Mouse (Mus musculus) liver, embryonic 15.5 days (tissue): ENCODE measurements around the gene Nkain4. TPM values are rescaled to one million over a fixed set of nuclear protein-coding genes. Genes with fewer than 3 reads are reported as not detected.
A peak's percentile ranks its signal among the peaks of the same experiment; 100 is the strongest.

Experiments used
- ATAC-seq: fragments of 200-750 bp; cut with Nextera tagmentation; 2 replicates; pipeline ENCODE4 v1.8.0; 2017; ENCODE audit warnings: moderate number of reproducible peaks, mild to moderate bottlenecking, moderate library complexity; ENCODE audit not compliant: insufficient read depth
- H3K27ac ChIP-seq: fragments of 300-500 bp; sonication (generic); replicated peaks from 2 replicates; pipeline ENCODE4 v1.5.1; 2015; ENCODE audit warnings: mild to moderate bottlenecking, inconsistent platforms
- H3K27me3 ChIP-seq: fragments of 300-500 bp; sonication (generic); 2 replicates; pipeline ENCODE4 v1.6.1; 2015; ENCODE audit warnings: mild to moderate bottlenecking, inconsistent platforms
- H3K36me3 ChIP-seq: fragments of 300-500 bp; sonication (generic); replicated peaks from 2 replicates; pipeline ENCODE4 v1.6.1; 2015; ENCODE audit warnings: moderate library complexity, mild to moderate bottlenecking, inconsistent platforms
- H3K4me1 ChIP-seq: fragments of 300-500 bp; sonication (generic); replicated peaks from 2 replicates; pipeline ENCODE4 v1.6.1; 2015; ENCODE audit warnings: inconsistent platforms
- H3K4me2 ChIP-seq: fragments of 300-500 bp; sonication (generic); 2 replicates; pipeline ENCODE4 v1.6.1; 2015; ENCODE audit warnings: moderate library complexity, mild to moderate bottlenecking, inconsistent platforms
- H3K4me3 ChIP-seq: fragments of 300-500 bp; sonication (generic); replicated peaks from 2 replicates; pipeline ENCODE4 v1.5.1; 2015; ENCODE audit warnings: mild to moderate bottlenecking, inconsistent platforms
- H3K9ac ChIP-seq: fragments of 300-500 bp; sonication (generic); 2 replicates; pipeline ENCODE4 v1.6.1; 2015; ENCODE audit warnings: moderate library complexity, mild to moderate bottlenecking, inconsistent platforms
- H3K9me3 ChIP-seq: fragments of 300-500 bp; sonication (generic); replicated peaks from 2 replicates; pipeline ENCODE4 v1.6.1; 2016; ENCODE audit warnings: inconsistent platforms
- WGBS: fragments of 180-500 bp; shearing (Covaris S2); methylation state at CpG from one replicate; pipeline ENCODE4 v1.1.7; 2015; ENCODE audit warnings: mixed read lengths; ENCODE audit not compliant: insufficient replicate concordance; 5-methylcytosine and 5-hydroxymethylcytosine counted together
- polyA plus RNA-seq: library from polyadenylated mRNA; unstranded; fragments of >200 nt; fragmentation: Nextera tagmentation; extraction: Ambion mirVana; gene quantifications from 2 replicates; pipeline ENCODE4 v1.2.1, GENCODE M21; 2015

Nkain4 gene
- polyA plus RNA-seq, 1 experiment from 2014 or later = 0.82 TPM

DNA sequence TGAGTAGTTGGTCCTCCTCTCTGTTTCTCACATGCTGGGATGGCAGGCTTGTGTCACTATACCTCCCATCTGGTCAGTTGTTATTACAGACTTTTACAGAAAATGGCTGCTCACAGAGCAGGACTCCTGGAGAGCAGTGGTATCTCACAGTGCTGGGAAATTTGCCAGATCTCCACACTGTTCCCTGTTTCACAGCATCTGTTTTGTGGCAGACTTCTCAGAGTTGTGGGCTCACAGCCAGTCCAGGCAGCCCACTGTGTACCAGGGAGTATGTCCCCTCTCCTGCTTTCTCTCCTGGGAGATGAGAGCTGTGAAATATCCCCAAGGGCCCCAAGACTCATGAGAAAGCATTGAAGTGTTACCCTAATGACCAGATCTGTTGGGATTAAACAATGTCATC, 12.6 kb downstream of the Nkain4 start:
- H3K36me3 ChIP-seq = no peaks in the 10 kb centered on the region
- no peak overlapping the region for H3K9ac ChIP-seq
- H3K4me3 ChIP-seq = no peak overlapping the region
- no peaks in the 10 kb centered on the region for H3K27me3 ChIP-seq
- no peak overlapping the region for H3K27ac ChIP-seq
- no peaks in the 10 kb centered on the region for H3K9me3 ChIP-seq
- no peak for ATAC-seq
- H3K4me2 ChIP-seq = no peak overlapping the region
- H3K4me1 ChIP-seq = no peaks in the 10 kb centered on the region

DNA sequence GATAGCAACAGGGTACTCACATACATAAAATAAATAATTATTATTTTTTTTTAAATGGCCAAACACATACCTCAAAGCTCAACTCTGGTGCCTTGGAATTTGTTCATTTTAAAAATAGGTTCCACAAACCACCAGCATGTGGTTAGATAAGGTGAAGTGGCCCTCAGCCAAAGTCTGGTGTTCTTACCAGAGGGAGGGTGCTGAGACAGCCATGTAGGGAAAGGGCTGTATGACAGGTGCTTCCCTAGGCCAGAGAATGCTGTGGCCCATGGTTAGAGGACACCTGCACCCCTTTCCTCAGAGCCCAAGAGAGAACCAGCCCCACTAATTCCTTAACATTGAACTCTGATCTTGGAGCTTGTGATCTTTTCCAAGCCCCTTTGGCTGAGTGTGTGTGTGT, 14.3 kb downstream of the Nkain4 start:
- no peaks in the 10 kb centered on the region for H3K9me3 ChIP-seq
- no peak overlapping the region for H3K27ac ChIP-seq
- ATAC-seq = no peak
- no peak overlapping the region for H3K4me3 ChIP-seq
- H3K4me1 ChIP-seq = no peaks in the 10 kb centered on the region
- no peaks in the 10 kb centered on the region for H3K27me3 ChIP-seq
- H3K4me2 ChIP-seq = no peak overlapping the region
- H3K36me3 ChIP-seq = no peaks in the 10 kb centered on the region
- no peak overlapping the region for H3K9ac ChIP-seq

DNA sequence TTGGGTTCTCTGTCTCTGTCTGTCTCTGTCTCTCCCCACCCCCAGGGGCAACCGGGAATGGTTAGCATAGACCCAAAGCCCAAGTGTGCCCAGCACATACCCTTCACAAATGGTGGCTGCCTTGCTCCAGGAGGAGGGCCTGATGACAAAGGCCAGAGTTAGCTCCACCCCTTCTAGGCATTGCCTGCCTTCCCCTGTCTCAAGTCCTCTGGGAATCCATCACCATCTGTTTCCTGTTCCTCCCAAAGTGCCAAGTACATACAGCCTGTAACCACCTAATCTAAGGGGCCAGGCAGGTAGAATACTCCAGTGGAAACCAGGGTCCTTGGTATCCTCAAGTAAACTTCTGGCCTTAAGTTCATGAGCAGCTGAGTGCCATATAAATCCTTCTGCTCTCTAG, 22.1 kb downstream of the Nkain4 start:
- Histone ChIP-seq H3K27ac (no peak overlapping the region), H3K27me3 (peaks cover 30% of the 10 kb centered on the region), H3K9me3 (no peaks in the 10 kb centered on the region), H3K4me2 (no peak overlapping the region), H3K36me3 (no peaks in the 10 kb centered on the region), H3K4me1 (no peaks in the 10 kb centered on the region), H3K9ac (no peak overlapping the region), H3K4me3 (no peak overlapping the region)
- ATAC-seq = no peak
- 38% methylated on average over 1 of the region's 1 CpGs for WGBS

DNA sequence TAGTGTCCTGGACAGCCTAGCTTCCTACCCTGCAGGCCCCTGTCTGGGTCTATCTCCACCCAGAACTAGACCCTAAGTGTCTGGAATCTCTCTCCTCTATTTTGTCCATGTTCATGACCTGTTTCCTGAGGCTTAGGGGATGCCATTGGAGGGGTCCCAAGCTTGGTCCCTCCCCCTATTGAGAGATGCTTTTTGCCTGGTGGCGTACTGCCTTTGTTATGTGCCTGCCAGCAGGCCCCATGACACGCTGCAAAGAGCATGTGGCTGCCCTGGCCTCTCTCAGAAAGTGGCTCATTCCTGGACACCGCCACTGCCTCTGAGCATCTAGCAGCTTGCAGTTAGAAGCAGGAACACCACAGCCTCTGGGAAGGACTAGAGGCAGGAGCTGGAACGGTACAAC, 25.8 kb downstream of the Nkain4 start, which contains the start of gene Birc7:
Gene Birc7, plus strand, starts transcription at position 301 of the 400 bp plus-strand sequence.
- 55% methylated on average over 4 of the region's 4 CpGs for WGBS
- Histone ChIP-seq H3K27ac (no peak within 1 kb of the TSS), H3K4me2 (no peak within 1 kb of the TSS), H3K4me1 (no peaks in the 10 kb centered on the region), H3K9ac (no peak within 1 kb of the TSS), H3K4me3 (no peak within 1 kb of the TSS), H3K27me3 (peaks cover 30% of the 10 kb centered on the region), H3K9me3 (no peaks in the 10 kb centered on the region), H3K36me3 (no peaks in the 10 kb centered on the region)
- no peak for ATAC-seq

DNA sequence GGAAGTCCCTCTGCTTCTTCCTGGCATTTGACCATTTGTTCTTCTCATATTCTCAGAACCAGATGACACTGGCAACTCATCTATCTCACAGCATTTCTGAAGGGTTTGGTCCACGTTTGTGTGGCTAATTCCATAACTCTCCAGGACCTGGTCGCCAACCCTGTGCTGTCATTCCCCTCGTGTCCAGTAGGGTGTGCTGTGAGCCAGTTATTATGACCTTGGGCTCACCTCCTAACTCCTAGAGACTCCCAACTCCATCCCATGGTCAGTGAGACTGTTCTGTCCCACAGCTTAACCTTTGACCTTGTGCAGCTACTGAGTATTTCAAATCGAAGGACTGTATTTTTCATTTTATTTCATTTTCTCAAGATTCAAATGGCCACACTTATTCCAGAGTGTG, 29.3 kb downstream of the Nkain4 start:
- Histone ChIP-seq H3K4me1 (peaks cover 6% of the 10 kb centered on the region), H3K4me2 (no peak overlapping the region), H3K4me3 (no peak overlapping the region), H3K9ac (no peak overlapping the region), H3K27ac (no peak overlapping the region), H3K9me3 (no peaks in the 10 kb centered on the region), H3K27me3 (peaks cover 8% of the 10 kb centered on the region; the same call in 1 of the 2 replicates), H3K36me3 (no peaks in the 10 kb centered on the region)
- WGBS = 4% methylated on average over 4 of the region's 4 CpGs
- ATAC-seq = no peak

DNA sequence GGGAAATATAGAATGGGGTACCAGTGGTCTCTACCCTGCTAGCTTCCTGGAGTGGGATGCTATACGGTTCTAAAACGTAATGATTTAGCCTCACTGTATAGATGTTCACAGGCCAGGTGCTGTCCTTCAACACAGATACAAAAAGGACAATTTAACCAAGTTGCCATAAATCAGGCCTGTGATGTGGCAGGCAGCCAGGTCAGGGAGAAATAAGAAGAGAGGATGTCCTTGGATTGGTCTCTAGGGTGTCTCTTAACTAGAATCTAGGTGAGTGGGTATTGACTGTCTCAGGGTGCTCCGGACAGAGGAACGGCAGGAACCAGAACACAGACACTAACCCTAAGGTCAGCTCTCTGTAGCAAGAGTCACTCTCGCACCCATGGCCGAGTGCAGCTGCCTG, 31.8 kb downstream of the Nkain4 start:
- Histone ChIP-seq H3K4me3 (no peak overlapping the region), H3K36me3 (peaks cover 11% of the 10 kb centered on the region), H3K4me1 (peaks cover 23% of the 10 kb centered on the region), H3K27me3 (no peaks in the 10 kb centered on the region; the same call in 1 of the 2 replicates), H3K9ac (no peak overlapping the region), H3K9me3 (no peaks in the 10 kb centered on the region), H3K27ac (no peak overlapping the region), H3K4me2 (no peak overlapping the region)
- no peak for ATAC-seq
- 77% methylated on average over 6 of the region's 6 CpGs for WGBS

DNA sequence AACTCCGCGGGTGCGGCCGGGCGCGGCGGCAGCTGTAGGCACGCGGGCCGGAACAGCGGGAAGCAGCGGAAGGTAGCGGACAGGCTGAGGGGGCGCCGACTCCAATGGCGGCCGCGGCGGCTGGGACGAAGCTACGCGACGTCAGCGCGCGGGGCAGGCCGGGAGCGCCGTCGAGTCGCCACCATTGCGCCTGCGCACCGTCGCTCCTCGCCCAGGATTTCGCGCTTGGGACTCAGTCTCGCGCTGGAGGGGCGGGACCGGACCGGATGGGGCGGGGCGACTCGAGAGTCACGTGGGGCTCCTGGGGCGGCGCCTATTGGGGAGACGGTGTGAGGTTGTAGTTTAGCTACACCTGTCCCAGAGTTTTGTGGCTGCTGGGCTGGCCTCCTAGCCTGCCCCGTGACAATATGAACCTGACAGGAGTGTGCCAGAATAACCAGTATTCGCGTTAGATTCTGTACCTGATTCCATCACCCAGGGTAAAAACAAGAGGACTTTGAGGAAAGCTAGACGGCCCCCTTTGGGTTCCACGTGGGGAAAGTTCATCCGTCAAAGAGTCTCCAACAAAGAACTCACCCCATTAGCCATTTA, 33.6 kb downstream of the Nkain4 start, which contains the start of gene Ythdf1:
Gene Ythdf1, minus strand, starts transcription at position 140 of the 591 bp plus-strand sequence.
- peaks cover 26% of the 10 kb centered on the region for H3K36me3 ChIP-seq
- peaks cover 33% of the 10 kb centered on the region for H3K4me1 ChIP-seq
- peak within 1 kb of the TSS; percentile 81 for H3K4me2 ChIP-seq
- no peaks in the 10 kb centered on the region for H3K9me3 ChIP-seq
- no peaks in the 10 kb centered on the region for H3K27me3 ChIP-seq
- peak within 1 kb of the TSS; percentile 99 for H3K4me3 ChIP-seq
- peak within 1 kb of the TSS; percentile 84 for H3K27ac ChIP-seq
- under 1% methylated on average over 42 of the region's 56 CpGs for WGBS
- peak within 1 kb of the TSS; percentile 99 for H3K9ac ChIP-seq
- ATAC-seq = peak; percentile 94

DNA sequence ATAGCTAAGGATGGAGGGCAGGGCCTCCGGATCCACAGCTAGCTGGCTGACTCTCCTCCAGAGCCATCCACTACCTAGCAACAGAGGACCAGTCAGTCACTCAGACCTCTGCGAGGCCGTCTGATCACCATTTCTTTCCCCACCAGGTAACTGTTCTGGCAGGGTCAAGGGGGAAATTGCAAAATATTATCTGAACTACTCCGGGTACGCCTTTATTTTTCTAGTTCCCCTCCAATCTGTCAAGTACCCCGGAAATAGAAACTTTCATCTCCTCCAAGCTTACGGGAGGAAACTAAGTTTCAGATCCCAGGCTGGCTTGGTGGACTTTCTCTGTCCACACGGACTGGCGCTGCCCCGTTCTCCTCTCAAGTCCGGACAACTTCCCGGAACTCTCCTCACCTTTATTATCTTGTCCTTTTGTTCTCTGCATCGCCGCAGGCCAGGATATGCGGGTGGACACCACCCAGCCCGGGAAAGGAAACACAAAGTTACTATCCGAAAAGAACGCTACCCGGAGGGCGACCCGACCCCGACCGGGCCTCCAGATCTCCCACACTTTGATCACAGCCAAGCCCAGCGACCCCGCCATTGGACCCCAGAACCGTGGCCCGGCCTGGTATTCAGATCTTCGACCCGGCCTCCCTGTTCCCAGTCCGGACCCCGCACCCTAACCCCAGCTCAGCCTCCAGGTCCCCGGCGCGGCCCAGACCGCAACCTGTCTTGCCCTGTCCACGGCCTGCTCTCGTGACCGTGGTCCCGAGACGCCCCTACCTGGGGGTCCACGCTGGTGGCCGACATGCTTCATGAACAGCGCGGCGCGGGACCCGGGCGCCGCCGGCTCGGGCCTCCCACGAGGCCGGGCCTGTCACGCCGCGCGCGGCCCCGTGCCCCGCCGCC, 34.3 kb downstream of the Nkain4 start:
- Histone ChIP-seq H3K4me1 (peaks cover 33% of the 10 kb centered on the region), H3K36me3 (peaks cover 34% of the 10 kb centered on the region), H3K27me3 (no peaks in the 10 kb centered on the region), H3K4me2 (peak overlapping the region; percentile 81), H3K9me3 (no peaks in the 10 kb centered on the region), H3K9ac (peak overlapping the region; percentile 99), H3K27ac (peak overlapping the region; percentile 84), H3K4me3 (peak overlapping the region; percentile 99)
- ATAC-seq = peak; percentile 7
- WGBS = under 1% methylated on average over 61 of the region's 61 CpGs

DNA sequence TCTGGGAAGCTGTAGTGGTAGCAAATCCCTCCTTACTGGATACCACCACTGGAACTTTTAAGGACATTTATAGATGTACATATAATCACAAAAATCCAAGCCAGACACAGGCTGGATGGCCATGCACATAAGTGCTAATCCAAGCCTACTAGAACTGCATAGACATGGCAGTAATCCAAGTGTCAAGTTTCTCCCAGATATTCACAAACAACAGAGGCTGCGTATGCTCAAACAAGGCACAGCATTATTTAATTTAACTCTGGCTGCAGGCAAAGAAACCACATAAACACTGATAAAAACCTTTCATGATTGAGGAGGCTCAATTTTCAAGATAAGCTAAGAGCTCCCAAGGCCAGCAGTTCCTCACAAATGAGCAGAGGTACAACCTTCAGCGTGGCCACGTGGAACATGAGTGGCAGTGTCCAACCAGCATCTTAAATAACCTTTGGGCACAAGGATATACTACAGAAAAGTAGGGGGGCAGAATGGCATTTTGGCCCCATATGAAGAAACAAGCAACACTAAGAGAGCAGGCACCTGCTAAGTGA, 38.5 kb downstream of the Nkain4 start:
- Histone ChIP-seq H3K27ac (no peak overlapping the region), H3K4me1 (peaks cover 32% of the 10 kb centered on the region), H3K4me2 (no peak overlapping the region), H3K4me3 (no peak overlapping the region), H3K9ac (no peak overlapping the region), H3K27me3 (no peaks in the 10 kb centered on the region), H3K36me3 (peaks cover 74% of the 10 kb centered on the region), H3K9me3 (no peaks in the 10 kb centered on the region)
- WGBS = 45% methylated on average over 3 of the region's 3 CpGs
- ATAC-seq = no peak

DNA sequence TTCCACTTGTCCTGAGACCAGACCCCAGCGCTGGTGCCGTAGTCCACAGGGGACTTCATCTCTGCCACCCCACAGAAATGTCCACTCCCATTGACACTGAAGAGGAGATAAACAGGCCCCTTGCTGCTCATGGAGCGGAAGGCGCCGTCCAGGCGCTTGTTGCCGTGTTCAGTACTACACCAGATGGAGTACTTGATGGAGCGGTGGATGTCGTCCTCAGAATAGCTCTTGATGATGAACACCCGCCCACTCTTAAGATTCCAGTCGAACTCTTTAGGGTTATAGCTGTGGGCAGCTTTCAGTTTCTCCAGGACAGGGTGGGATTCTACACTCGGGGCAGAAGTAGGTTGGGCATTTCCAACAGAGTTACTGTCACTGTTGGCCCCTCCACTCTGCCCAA, 43.6 kb downstream of the Nkain4 start:
- no peaks in the 10 kb centered on the region for H3K27me3 ChIP-seq
- no peak for ATAC-seq
- WGBS = 88% methylated on average over 12 of the region's 12 CpGs
- H3K4me2 ChIP-seq = no peak overlapping the region
- H3K4me3 ChIP-seq = no peak overlapping the region
- H3K9ac ChIP-seq = no peak overlapping the region
- H3K36me3 ChIP-seq = peaks cover 78% of the 10 kb centered on the region
- H3K4me1 ChIP-seq = peaks cover 5% of the 10 kb centered on the region; the same call in 1 of the 2 replicates
- no peaks in the 10 kb centered on the region for H3K9me3 ChIP-seq
- no peak overlapping the region for H3K27ac ChIP-seq

DNA sequence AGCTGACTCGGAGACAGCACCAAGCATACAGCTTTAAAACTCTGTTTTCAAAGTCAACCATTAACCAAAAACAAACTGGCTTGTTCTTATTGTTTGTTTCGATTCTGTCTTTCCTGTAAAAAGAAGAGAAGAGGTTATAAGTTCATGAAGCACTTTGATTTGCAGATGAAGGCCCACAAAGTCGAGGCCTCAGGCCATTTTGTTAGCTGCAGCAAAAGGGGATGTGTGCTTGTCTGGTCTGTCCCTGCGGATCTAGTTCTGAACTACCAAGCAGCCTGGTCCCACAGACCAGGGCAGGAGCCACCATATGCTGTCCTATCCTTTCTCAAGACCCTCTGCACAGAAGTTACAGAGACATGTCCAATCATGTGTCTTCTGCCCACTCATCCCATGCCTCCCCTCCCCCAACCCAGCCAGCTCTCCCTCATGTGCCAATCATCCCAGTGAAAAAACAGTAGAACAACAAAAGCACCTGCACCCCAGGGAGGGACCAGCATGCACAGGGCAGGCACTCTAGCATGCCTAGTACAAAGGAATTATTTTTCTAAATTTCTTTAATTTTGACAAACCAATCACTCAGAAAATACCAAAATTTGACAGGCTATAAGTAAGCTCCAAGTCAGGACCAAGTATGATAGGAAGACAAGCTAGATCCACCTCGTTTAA, 48.8 kb downstream of the Nkain4 start:
- H3K4me1 ChIP-seq = peaks cover 8% of the 10 kb centered on the region; the same call in 1 of the 2 replicates
- no peak overlapping the region for H3K9ac ChIP-seq
- no peak overlapping the region for H3K4me3 ChIP-seq
- ATAC-seq = no peak
- no peaks in the 10 kb centered on the region for H3K9me3 ChIP-seq
- no peak overlapping the region for H3K4me2 ChIP-seq
- H3K27me3 ChIP-seq = no peaks in the 10 kb centered on the region
- peaks cover 42% of the 10 kb centered on the region for H3K36me3 ChIP-seq
- no peak overlapping the region for H3K27ac ChIP-seq
- 58% methylated on average over 5 of the region's 5 CpGs for WGBS
